Mouse (Mus musculus): ENCODE measurements around the gene Slc1a7. TPM values are rescaled to one million over a fixed set of nuclear protein-coding genes. Genes with fewer than 3 reads are reported as not detected.

Gene Slc1a7
- polyA plus RNA-seq (2012; ENCODE audit: low replicate concordance), result not detected in 2 replicates

GRCm38 (mm10) chr4:107967966-107968682, at the start of gene Slc1a7:
Gene Slc1a7, plus strand, starts transcription at chr4:107968332.

GRCm38 (mm10) chr4:107923145-107923802, 44.9 kb upstream of the Slc1a7 start, which contains the start of gene Cpt2:
Gene Cpt2, minus strand, starts transcription at chr4:107923610.

Other genes starting within 250 kb of the Slc1a7 start
- 4.2 and 12.9 TPM in 2 replicates for gene Lrp8, start 166.1 kb upstream of the Slc1a7 start, polyA plus RNA-seq (2012; ENCODE audit: low replicate concordance)
- 1.5 and 7.4 TPM in 2 replicates for gene Magoh, start 88.6 kb upstream of the Slc1a7 start, polyA plus RNA-seq (2012; ENCODE audit: low replicate concordance)
- gene 0610037L13Rik, start 78.5 kb upstream of the Slc1a7 start, polyA plus RNA-seq (2012; ENCODE audit: low replicate concordance), result 5.1 and 7.8 TPM in 2 replicates
- gene Cpt2, start 44.7 kb upstream of the Slc1a7 start, polyA plus RNA-seq (2012; ENCODE audit: low replicate concordance), result 52.0 and 110 TPM in 2 replicates
- gene Podn, start 128.1 kb downstream of the Slc1a7 start, polyA plus RNA-seq (2012; ENCODE audit: low replicate concordance), result 0.09 and 0.16 TPM in 2 replicates
- gene Scp2, start 176.7 kb downstream of the Slc1a7 start, polyA plus RNA-seq (2012; ENCODE audit: low replicate concordance), result 28.4 and 92.1 TPM in 2 replicates
- 0.92 and 2.6 TPM in 2 replicates for gene Echdc2, start 197.1 kb downstream of the Slc1a7 start, polyA plus RNA-seq (2012; ENCODE audit: low replicate concordance)
- not detected in 2 replicates for gene Zyg11a, start 249.7 kb downstream of the Slc1a7 start, polyA plus RNA-seq (2012; ENCODE audit: low replicate concordance)